Mouse (Mus musculus) hindbrain, embryonic 13.5 days (tissue): ENCODE results near the gene Cbarp. TPM values are rescaled to one million over a fixed set of nuclear protein-coding genes. Genes with fewer than 3 reads are reported as not detected.

Source experiments
- ATAC-seq: fragments of 200-750 bp; cut with Nextera tagmentation; 2 replicates; pipeline ENCODE4 v1.8.0; 2017; ENCODE audit warnings: moderate TSS enrichment; ENCODE audit not compliant: low FRiP score
- H3K27ac ChIP-seq: fragments of 300-500 bp; sonication (generic); 2 replicates; pipeline ENCODE4 v1.5.1; 2015; ENCODE audit warnings: inconsistent platforms, mild to moderate bottlenecking, moderate library complexity
- H3K27me3 ChIP-seq: fragments of 300-500 bp; sonication (generic); 2 replicates; pipeline ENCODE4 v1.6.1; 2015; ENCODE audit warnings: mild to moderate bottlenecking, inconsistent platforms
- H3K36me3 ChIP-seq: fragments of 300-500 bp; sonication (generic); 2 replicates; pipeline ENCODE4 v1.6.1; 2015; ENCODE audit warnings: mild to moderate bottlenecking, inconsistent platforms
- H3K4me1 ChIP-seq: fragments of 300-500 bp; sonication (generic); replicated peaks from 2 replicates; pipeline ENCODE4 v1.6.1; 2015; ENCODE audit warnings: inconsistent platforms
- H3K4me2 ChIP-seq: fragments of 300-500 bp; sonication (generic); 2 replicates; pipeline ENCODE4 v1.6.1; 2015; ENCODE audit warnings: inconsistent platforms, mild to moderate bottlenecking, moderate library complexity
- H3K4me3 ChIP-seq: fragments of 300-500 bp; sonication (generic); 2 replicates; pipeline ENCODE4 v1.5.1; 2015; ENCODE audit warnings: mild to moderate bottlenecking, inconsistent platforms
- H3K9ac ChIP-seq: fragments of 300-500 bp; sonication (generic); 2 replicates; pipeline ENCODE4 v1.6.1; 2015; ENCODE audit warnings: mild to moderate bottlenecking, inconsistent platforms
- H3K9me3 ChIP-seq: fragments of 300-500 bp; sonication (generic); 2 replicates; pipeline ENCODE4 v1.6.1; 2016; ENCODE audit warnings: inconsistent platforms
- WGBS: fragments of 180-500 bp; shearing (Covaris S2); methylation state at CpG from one replicate; pipeline ENCODE4 v1.1.7; 2015; 5-methylcytosine and 5-hydroxymethylcytosine counted together
- polyA plus RNA-seq: library from polyadenylated mRNA; unstranded; fragments of >200 nt; fragmentation: Nextera tagmentation; extraction: Ambion mirVana; gene quantifications from 2 replicates; pipeline ENCODE4 v1.2.1, GENCODE M21; 2015

Gene Cbarp
- polyA plus RNA-seq, 1 experiment from 2014 or later = 57.4 TPM

DNA sequence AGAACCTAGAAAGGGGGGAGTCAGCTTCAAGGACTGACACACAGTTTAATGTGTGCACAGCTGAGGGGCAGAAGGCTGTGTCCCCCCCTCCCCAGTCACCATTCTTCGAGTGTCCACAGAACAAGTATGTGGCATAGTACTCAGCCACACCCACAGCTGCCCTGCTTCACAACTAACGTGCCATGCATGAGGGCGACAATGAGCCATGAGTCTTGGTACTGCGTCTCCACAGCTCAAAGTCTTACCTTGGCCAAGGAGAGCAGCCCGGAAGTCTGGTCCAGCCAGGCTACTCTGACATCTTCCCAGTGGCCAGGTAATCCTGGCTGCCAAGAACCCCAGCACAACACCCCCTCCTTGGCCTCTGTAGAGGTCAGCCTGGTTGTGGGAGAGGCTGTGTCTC is 47.9 kb downstream of the Cbarp start:
- 81% methylated on average over 5 of the region's 5 CpGs for WGBS
- Histone ChIP-seq H3K4me1 (peaks cover 7% of the 10 kb centered on the region), H3K9me3 (no peaks in the 10 kb centered on the region), H3K4me2 (no peak overlapping the region), H3K27me3 (no peaks in the 10 kb centered on the region), H3K9ac (peak overlapping the region; percentile 35; the same call in 1 of the 2 replicates), H3K4me3 (no peak overlapping the region), H3K36me3 (no peaks in the 10 kb centered on the region; the same call in 1 of the 2 replicates), H3K27ac (no peak overlapping the region)
- no peak for ATAC-seq

DNA sequence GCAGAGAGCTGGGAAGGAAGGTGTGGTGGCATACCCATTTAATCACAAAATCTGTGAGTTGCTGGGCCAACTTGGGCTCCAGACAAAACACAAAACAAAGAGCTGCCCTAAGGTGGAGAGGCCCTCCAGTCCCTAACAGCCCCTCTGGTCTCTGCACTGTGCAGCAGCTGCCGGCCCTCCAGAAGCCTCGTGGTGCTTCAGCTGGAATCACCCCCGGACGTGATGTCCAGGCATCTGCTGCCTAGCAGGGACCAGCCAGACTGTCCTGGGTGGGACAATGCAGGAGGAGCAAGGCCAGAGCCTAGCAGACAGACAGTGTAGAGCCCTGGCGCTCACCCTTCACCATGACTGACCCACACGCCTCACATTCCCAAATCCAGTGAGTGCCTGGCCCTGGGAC is 49.1 kb downstream of the Cbarp start:
- no peaks in the 10 kb centered on the region for H3K4me1 ChIP-seq
- no peak overlapping the region for H3K27ac ChIP-seq
- H3K9ac ChIP-seq = 0 out of 2 replicates have a peak overlapping the region, but pooled peaks have one; percentile 19
- no peaks in the 10 kb centered on the region for H3K27me3 ChIP-seq
- 95% methylated on average over 6 of the region's 6 CpGs for WGBS
- H3K4me3 ChIP-seq = no peak overlapping the region
- no peak overlapping the region for H3K4me2 ChIP-seq
- H3K36me3 ChIP-seq = no peaks in the 10 kb centered on the region; the same call in 1 of the 2 replicates
- ATAC-seq = no peak
- H3K9me3 ChIP-seq = no peaks in the 10 kb centered on the region

DNA sequence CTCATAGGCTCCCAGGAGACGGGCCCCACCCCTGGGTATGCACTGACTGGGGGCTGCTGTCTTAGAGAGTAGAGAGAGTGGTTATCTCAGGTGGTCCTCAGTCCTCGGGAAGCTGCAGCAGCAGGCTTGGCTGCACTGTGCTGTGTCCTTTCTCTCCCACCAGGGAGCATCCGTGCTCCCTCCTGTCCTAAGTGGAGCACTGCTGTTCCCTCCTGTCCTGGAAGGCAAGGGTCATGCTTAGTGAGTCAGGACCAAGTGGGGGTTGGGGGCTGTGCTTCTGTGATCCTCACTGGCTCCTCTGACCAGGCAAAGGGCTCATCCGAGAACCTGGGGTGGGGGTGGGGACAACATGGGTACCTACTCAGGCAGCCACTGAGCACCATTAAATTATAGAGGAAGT is 51.5 kb downstream of the Cbarp start:
- no peaks in the 10 kb centered on the region for H3K27me3 ChIP-seq
- H3K27ac ChIP-seq = no peak overlapping the region
- H3K9ac ChIP-seq = no peak overlapping the region
- no peak overlapping the region for H3K4me3 ChIP-seq
- H3K36me3 ChIP-seq = peaks cover 16% of the 10 kb centered on the region
- no peak for ATAC-seq
- no peak overlapping the region for H3K4me2 ChIP-seq
- H3K9me3 ChIP-seq = no peaks in the 10 kb centered on the region
- WGBS = 53% methylated on average over 4 of the region's 4 CpGs
- H3K4me1 ChIP-seq = no peaks in the 10 kb centered on the region

DNA sequence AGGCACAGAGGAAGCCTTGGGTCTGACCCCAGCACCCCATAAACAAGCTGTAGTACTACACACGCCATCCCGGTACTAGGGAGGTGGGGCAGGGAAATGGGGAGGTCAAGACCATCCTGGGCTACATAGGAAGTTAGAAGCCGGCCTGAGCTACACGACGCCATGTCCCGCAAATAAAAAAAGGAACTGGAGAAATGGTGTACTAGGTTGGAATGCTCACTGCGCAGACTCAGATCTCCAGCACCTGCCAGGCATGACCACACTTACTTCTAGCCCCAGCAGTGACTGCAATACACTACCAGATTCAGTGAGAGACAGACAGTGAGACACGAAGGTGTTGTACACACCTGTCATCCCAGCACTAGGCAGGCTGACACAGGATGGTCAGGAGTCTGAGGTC is 53.2 kb downstream of the Cbarp start:
- Histone ChIP-seq H3K4me2 (no peak overlapping the region), H3K4me1 (no peaks in the 10 kb centered on the region), H3K27ac (no peak overlapping the region), H3K4me3 (no peak overlapping the region), H3K9ac (no peak overlapping the region; the same call in 1 of the 2 replicates), H3K27me3 (no peaks in the 10 kb centered on the region), H3K9me3 (no peaks in the 10 kb centered on the region), H3K36me3 (peaks cover 33% of the 10 kb centered on the region)
- 90% methylated on average over 8 of the region's 8 CpGs for WGBS
- no peak for ATAC-seq

- Histone ChIP-seq H3K9me3 (no peaks in the 10 kb centered on the region), H3K4me1 (no peaks in the 10 kb centered on the region), H3K36me3 (peaks cover 39% of the 10 kb centered on the region), H3K4me2 (no peak overlapping the region), H3K27me3 (no peaks in the 10 kb centered on the region), H3K27ac (no peak overlapping the region), H3K4me3 (no peak overlapping the region), H3K9ac (no peak overlapping the region; the same call in 1 of the 2 replicates)
- ATAC-seq = no peak
- WGBS = 94% methylated on average over 3 of the region's 3 CpGs
Measured at GRCm38 (mm10) chr10:80086847-80087246, 53.8 kb downstream of the Cbarp start.

DNA sequence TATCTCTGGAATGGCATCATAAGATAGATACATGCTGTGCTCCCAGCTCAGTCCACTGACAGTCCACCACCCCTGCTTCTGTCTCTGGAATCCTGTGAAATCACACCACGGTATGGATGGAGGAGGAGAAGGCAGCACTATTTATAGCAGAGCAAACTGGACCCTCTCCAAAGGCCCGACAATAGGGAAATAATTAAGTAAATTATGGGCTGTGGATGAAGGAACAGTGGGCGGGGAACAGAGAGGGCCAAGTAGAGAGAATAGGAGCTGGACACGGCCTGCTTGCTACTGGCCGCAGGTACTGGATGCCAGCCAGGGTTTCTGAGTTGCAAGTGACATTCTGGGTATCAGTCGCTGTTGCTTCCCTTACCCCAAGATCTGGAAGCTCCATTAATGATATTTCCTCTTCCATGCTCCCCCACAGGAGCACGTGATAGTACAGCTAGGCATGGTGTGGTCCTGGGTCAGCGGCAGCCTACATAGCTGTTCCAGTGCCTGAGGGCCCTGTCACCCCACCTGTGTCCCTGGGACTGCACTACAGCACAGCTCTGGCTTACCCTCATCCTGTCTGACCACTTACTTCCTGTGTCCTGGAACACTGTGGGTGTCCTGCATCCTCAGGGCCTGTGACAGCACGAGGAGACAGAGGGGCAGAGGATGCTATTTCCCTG is 55.7 kb downstream of the Cbarp start:
- Histone ChIP-seq H3K9ac (no peak overlapping the region), H3K9me3 (no peaks in the 10 kb centered on the region), H3K4me2 (no peak overlapping the region), H3K4me1 (no peaks in the 10 kb centered on the region), H3K4me3 (no peak overlapping the region), H3K36me3 (peaks cover 58% of the 10 kb centered on the region), H3K27me3 (no peaks in the 10 kb centered on the region), H3K27ac (no peak overlapping the region)
- no peak for ATAC-seq
- 83% methylated on average over 9 of the region's 9 CpGs for WGBS

- peaks cover 78% of the 10 kb centered on the region for H3K36me3 ChIP-seq
- 81% methylated on average over 3 of the region's 3 CpGs for WGBS
- H3K27ac ChIP-seq = no peak overlapping the region
- no peak overlapping the region for H3K4me2 ChIP-seq
- ATAC-seq = no peak
- H3K9me3 ChIP-seq = no peaks in the 10 kb centered on the region
- H3K4me1 ChIP-seq = no peaks in the 10 kb centered on the region
- no peak overlapping the region for H3K9ac ChIP-seq
- H3K4me3 ChIP-seq = no peak overlapping the region
- H3K27me3 ChIP-seq = no peaks in the 10 kb centered on the region
Measured at GRCm38 (mm10) chr10:80081075-80081474, 59.6 kb downstream of the Cbarp start.

Other genes with a start within 250 kb of the Cbarp start
- not detected in 2 replicates for gene Cfd, start 250.0 kb downstream of the Cbarp start, polyA plus RNA-seq
- gene Med16, start 231.9 kb downstream of the Cbarp start, polyA plus RNA-seq = 55.3 and 58.3 TPM in 2 replicates
- 20.6 and 22.0 TPM in 2 replicates for gene Gm26602, start 230.0 kb downstream of the Cbarp start, polyA plus RNA-seq
- 2.1 and 2.3 TPM in 2 replicates for gene Kiss1r, start 223.9 kb downstream of the Cbarp start, polyA plus RNA-seq
- gene R3hdm4, start 219.6 kb downstream of the Cbarp start, polyA plus RNA-seq = 243 and 256 TPM in 2 replicates
- gene Arid3a, start 213.8 kb downstream of the Cbarp start, polyA plus RNA-seq = 3.5 and 4.0 TPM in 2 replicates
- 77.4 and 77.9 TPM in 2 replicates for gene Wdr18, start 180.7 kb downstream of the Cbarp start, polyA plus RNA-seq
- 0.61 and 0.65 TPM in 2 replicates for gene Grin3b, start 170.1 kb downstream of the Cbarp start, polyA plus RNA-seq
- gene Tmem259, start 156.5 kb downstream of the Cbarp start, polyA plus RNA-seq = 16.0 and 16.3 TPM in 2 replicates
- 43.7 and 53.1 TPM in 2 replicates for gene Cnn2, start 152.3 kb downstream of the Cbarp start, polyA plus RNA-seq
- gene Abca7, start 144.3 kb downstream of the Cbarp start, polyA plus RNA-seq = 5.2 and 6.1 TPM in 2 replicates
- 2.5 and 2.8 TPM in 2 replicates for gene Arhgap45, start 124.2 kb downstream of the Cbarp start, polyA plus RNA-seq
- 150 and 154 TPM in 2 replicates for gene Polr2e, start 101.0 kb downstream of the Cbarp start, polyA plus RNA-seq
- 509 and 531 TPM in 2 replicates for gene Gpx4, start 93.7 kb downstream of the Cbarp start, polyA plus RNA-seq
- 13.6 and 14.4 TPM in 2 replicates for gene Sbno2, start 35.3 kb downstream of the Cbarp start, polyA plus RNA-seq
- gene Stk11, start 25.0 kb downstream of the Cbarp start, polyA plus RNA-seq = 16.3 and 18.2 TPM in 2 replicates
- 434 and 449 TPM in 2 replicates for gene Atp5d, start 2.2 kb downstream of the Cbarp start, polyA plus RNA-seq
- 32.4 and 34.7 TPM in 2 replicates for gene Midn, start 7.4 kb upstream of the Cbarp start, polyA plus RNA-seq
- gene Cirbp, start 25.1 kb upstream of the Cbarp start, polyA plus RNA-seq = 364 and 409 TPM in 2 replicates
- 11.9 and 14.1 TPM in 2 replicates for gene 1600002K03Rik, start 32.1 kb upstream of the Cbarp start, polyA plus RNA-seq
- gene Efna2, start 38.6 kb upstream of the Cbarp start, polyA plus RNA-seq = 18.8 and 21.4 TPM in 2 replicates
- gene Mum1, start 85.6 kb upstream of the Cbarp start, polyA plus RNA-seq = 47.3 and 49.9 TPM in 2 replicates
- gene Ndufs7, start 108.3 kb upstream of the Cbarp start, polyA plus RNA-seq = 253 and 263 TPM in 2 replicates
- gene Gamt, start 120.2 kb upstream of the Cbarp start, polyA plus RNA-seq = 22.3 and 24.9 TPM in 2 replicates
- 61.6 and 66.2 TPM in 2 replicates for gene Dazap1, start 120.7 kb upstream of the Cbarp start, polyA plus RNA-seq
- 583 and 598 TPM in 2 replicates for gene Rps15, start 151.6 kb upstream of the Cbarp start, polyA plus RNA-seq
- 182 and 183 TPM in 2 replicates for gene Apc2, start 155.1 kb upstream of the Cbarp start, polyA plus RNA-seq
- 28.5 and 29.1 TPM in 2 replicates for gene 2310011J03Rik, start 179.7 kb upstream of the Cbarp start, polyA plus RNA-seq
- 1.9 and 2.5 TPM in 2 replicates for gene Pcsk4, start 188.7 kb upstream of the Cbarp start, polyA plus RNA-seq
- gene Reep6, start 189.1 kb upstream of the Cbarp start, polyA plus RNA-seq = 3.1 and 3.5 TPM in 2 replicates
- gene Adamtsl5, start 207.6 kb upstream of the Cbarp start, polyA plus RNA-seq = 0.42 and 0.66 TPM in 2 replicates
- 1.2 and 1.7 TPM in 2 replicates for gene Plk5, start 215.6 kb upstream of the Cbarp start, polyA plus RNA-seq
- 14.8 and 16.5 TPM in 2 replicates for gene Mex3d, start 246.8 kb upstream of the Cbarp start, polyA plus RNA-seq